Mouse (Mus musculus): ENCODE data around the gene Lamp5. TPM values are rescaled to one million over a fixed set of nuclear protein-coding genes. Genes with fewer than 3 reads are reported as not detected.

The Lamp5 gene
- polyA plus RNA-seq, 1 experiment from 2014 or later = 1.2 TPM

GRCm38 (mm10) chr2:136059029-136059669, 7.1 kb downstream of the Lamp5 start:
- ATAC-seq (peak; percentile 24; the same call in 1 of the 2 replicates), DNase-seq (ENCODE audit: low spot score) (no peak)
- H3K27me3 ChIP-seq (replicated peaks; ENCODE audit: control insufficient read depth, insufficient read depth, low read length) = peaks cover 28% of the 10 kb centered on the region
- H3K4me1 ChIP-seq (ENCODE audit: control insufficient read depth, insufficient read depth, low read length) = peaks cover 14% of the 10 kb centered on the region; the same call in 1 of the 2 replicates
- H3K9me3 ChIP-seq (replicated peaks; ENCODE audit: control insufficient read depth, low read length) = no peaks in the 10 kb centered on the region
- H3K4me2 ChIP-seq (ENCODE audit: low read length) = peak overlapping the region; percentile 49
- H3K9ac ChIP-seq (ENCODE audit: low read length) = peak overlapping the region; percentile 46; the same call in 1 of the 2 replicates
- H3K36me3 ChIP-seq (ENCODE audit: control insufficient read depth, insufficient read depth, low read length) = no peaks in the 10 kb centered on the region
- peak overlapping the region; percentile 32 for H3K4me3 ChIP-seq (ENCODE audit: low read depth, low read length)
- no peak overlapping the region for H3K27ac ChIP-seq (ENCODE audit: low read depth, low read length)
- WGBS = 2% methylated on average over 37 of the region's 37 CpGs

- no peak overlapping the region for H3K9ac ChIP-seq (ENCODE audit: low read length)
- peaks cover under 1% of the 10 kb centered on the region; the same call in 1 of the 2 replicates for H3K4me1 ChIP-seq (ENCODE audit: control insufficient read depth, insufficient read depth, low read length)
- no peak overlapping the region for H3K27ac ChIP-seq (ENCODE audit: low read depth, low read length)
- WGBS = 32% methylated on average over 1 of the region's 1 CpGs
- H3K27me3 ChIP-seq (replicated peaks; ENCODE audit: control insufficient read depth, insufficient read depth, low read length) = peaks cover 9% of the 10 kb centered on the region
- DNase-seq (ENCODE audit: low spot score) (peak; percentile 39), ATAC-seq (peak; percentile 68)
- no peak overlapping the region for H3K4me3 ChIP-seq (ENCODE audit: low read depth, low read length)
- H3K9me3 ChIP-seq (replicated peaks; ENCODE audit: control insufficient read depth, low read length) = no peaks in the 10 kb centered on the region
- H3K36me3 ChIP-seq (ENCODE audit: control insufficient read depth, insufficient read depth, low read length) = no peaks in the 10 kb centered on the region
- no peak overlapping the region for H3K4me2 ChIP-seq (ENCODE audit: low read length)
Measured at GRCm38 (mm10) chr2:136064356-136064755, 12.3 kb downstream of the Lamp5 start.

- ATAC-seq = no peak
Measured at GRCm38 (mm10) chr2:136095978-136096377, 43.9 kb downstream of the Lamp5 start.

GRCm38 (mm10) chr2:136097143-136097542, 45.1 kb downstream of the Lamp5 start:
- Histone ChIP-seq H3K4me3 (ENCODE audit: low read depth, low read length) (no peak overlapping the region), H3K27me3 (replicated peaks; ENCODE audit: control insufficient read depth, insufficient read depth, low read length) (no peaks in the 10 kb centered on the region), H3K4me2 (ENCODE audit: low read length) (no peak overlapping the region), H3K9me3 (replicated peaks; ENCODE audit: control insufficient read depth, low read length) (no peaks in the 10 kb centered on the region), H3K36me3 (ENCODE audit: control insufficient read depth, insufficient read depth, low read length) (no peaks in the 10 kb centered on the region), H3K9ac (ENCODE audit: low read length) (no peak overlapping the region), H3K4me1 (ENCODE audit: control insufficient read depth, insufficient read depth, low read length) (no peaks in the 10 kb centered on the region), H3K27ac (ENCODE audit: low read depth, low read length) (no peak overlapping the region)
- 95% methylated on average over 3 of the region's 3 CpGs for WGBS
- ATAC-seq (no peak), DNase-seq (ENCODE audit: low spot score) (no peak)

More at GRCm38 (mm10) chr2:136095978-136096377, 43.9 kb downstream of the Lamp5 start:
- Histone ChIP-seq H3K4me2 (ENCODE audit: low read length) (no peak overlapping the region), H3K4me3 (ENCODE audit: low read depth, low read length) (no peak overlapping the region), H3K9ac (ENCODE audit: low read length) (no peak overlapping the region), H3K27me3 (replicated peaks; ENCODE audit: control insufficient read depth, insufficient read depth, low read length) (no peaks in the 10 kb centered on the region), H3K9me3 (replicated peaks; ENCODE audit: control insufficient read depth, low read length) (no peaks in the 10 kb centered on the region), H3K36me3 (ENCODE audit: control insufficient read depth, insufficient read depth, low read length) (no peaks in the 10 kb centered on the region), H3K27ac (ENCODE audit: low read depth, low read length) (no peak overlapping the region), H3K4me1 (ENCODE audit: control insufficient read depth, insufficient read depth, low read length) (no peaks in the 10 kb centered on the region)
- WGBS = 70% methylated on average over 2 of the region's 2 CpGs
- DNase-seq (ENCODE audit: low spot score) = no peak

GRCm38 (mm10) chr2:136107597-136107996, 55.6 kb downstream of the Lamp5 start:
- peak overlapping the region; percentile 8; the same call in 1 of the 2 replicates for H3K4me2 ChIP-seq (ENCODE audit: low read length)

GRCm38 (mm10) chr2:136108124-136109037, 56.3 kb downstream of the Lamp5 start:
- Histone ChIP-seq H3K27ac (ENCODE audit: low read depth, low read length) (peak overlapping the region; percentile 89), H3K36me3 (ENCODE audit: control insufficient read depth, insufficient read depth, low read length) (no peaks in the 10 kb centered on the region), H3K9ac (ENCODE audit: low read length) (peak overlapping the region; percentile 10; the same call in 1 of the 2 replicates), H3K27me3 (replicated peaks; ENCODE audit: control insufficient read depth, insufficient read depth, low read length) (no peaks in the 10 kb centered on the region), H3K9me3 (replicated peaks; ENCODE audit: control insufficient read depth, low read length) (no peaks in the 10 kb centered on the region), H3K4me3 (ENCODE audit: low read depth, low read length) (no peak overlapping the region), H3K4me2 (ENCODE audit: low read length) (peak overlapping the region; percentile 18), H3K4me1 (ENCODE audit: control insufficient read depth, insufficient read depth, low read length) (peaks cover 19% of the 10 kb centered on the region)
- ATAC-seq (peak; percentile 87), DNase-seq (ENCODE audit: low spot score) (peak; percentile 79)
- 8% methylated on average over 6 of the region's 6 CpGs for WGBS

More at GRCm38 (mm10) chr2:136107597-136107996, 55.6 kb downstream of the Lamp5 start:
- H3K36me3 ChIP-seq (ENCODE audit: control insufficient read depth, insufficient read depth, low read length) = no peaks in the 10 kb centered on the region
- ATAC-seq (peak; percentile 53), DNase-seq (ENCODE audit: low spot score) (peak; percentile 74)
- no peak overlapping the region for H3K9ac ChIP-seq (ENCODE audit: low read length)
- H3K4me3 ChIP-seq (ENCODE audit: low read depth, low read length) = no peak overlapping the region
- peaks cover 19% of the 10 kb centered on the region for H3K4me1 ChIP-seq (ENCODE audit: control insufficient read depth, insufficient read depth, low read length)
- H3K9me3 ChIP-seq (replicated peaks; ENCODE audit: control insufficient read depth, low read length) = no peaks in the 10 kb centered on the region
- H3K27ac ChIP-seq (ENCODE audit: low read depth, low read length) = peak overlapping the region; percentile 89
- no peaks in the 10 kb centered on the region for H3K27me3 ChIP-seq (replicated peaks; ENCODE audit: control insufficient read depth, insufficient read depth, low read length)

- ATAC-seq = peak; percentile 10
- H3K27me3 ChIP-seq (replicated peaks; ENCODE audit: control insufficient read depth, insufficient read depth, low read length) = no peaks in the 10 kb centered on the region
- H3K4me2 ChIP-seq (ENCODE audit: low read length) = no peak overlapping the region; the same call in 1 of the 2 replicates
- WGBS = 0% methylated on average over 2 of the region's 2 CpGs
- H3K9ac ChIP-seq (ENCODE audit: low read length) = no peak overlapping the region
- H3K27ac ChIP-seq (ENCODE audit: low read depth, low read length) = peak overlapping the region; percentile 89
- no peaks in the 10 kb centered on the region for H3K9me3 ChIP-seq (replicated peaks; ENCODE audit: control insufficient read depth, low read length)
- no peaks in the 10 kb centered on the region for H3K36me3 ChIP-seq (ENCODE audit: control insufficient read depth, insufficient read depth, low read length)
- no peak overlapping the region for H3K4me3 ChIP-seq (ENCODE audit: low read depth, low read length)
- peaks cover 19% of the 10 kb centered on the region for H3K4me1 ChIP-seq (ENCODE audit: control insufficient read depth, insufficient read depth, low read length)
- no peak for DNase-seq (ENCODE audit: low spot score)
Measured at GRCm38 (mm10) chr2:136109038-136109363, 57.0 kb downstream of the Lamp5 start.

GRCm38 (mm10) chr2:136113374-136113773, 61.3 kb downstream of the Lamp5 start:
- Histone ChIP-seq H3K4me2 (ENCODE audit: low read length) (no peak overlapping the region), H3K9me3 (replicated peaks; ENCODE audit: control insufficient read depth, low read length) (no peaks in the 10 kb centered on the region), H3K27me3 (replicated peaks; ENCODE audit: control insufficient read depth, insufficient read depth, low read length) (no peaks in the 10 kb centered on the region), H3K27ac (ENCODE audit: low read depth, low read length) (no peak overlapping the region), H3K4me1 (ENCODE audit: control insufficient read depth, insufficient read depth, low read length) (peaks cover 9% of the 10 kb centered on the region), H3K36me3 (ENCODE audit: control insufficient read depth, insufficient read depth, low read length) (no peaks in the 10 kb centered on the region), H3K4me3 (ENCODE audit: low read depth, low read length) (no peak overlapping the region), H3K9ac (ENCODE audit: low read length) (no peak overlapping the region)
- WGBS = 64% methylated on average over 6 of the region's 6 CpGs
- ATAC-seq (no peak), DNase-seq (ENCODE audit: low spot score) (no peak)
